Mouse (Mus musculus) embryonic facial prominence, embryonic 15.5 days (tissue): ENCODE results near the gene Cox6b2. TPM values are rescaled to one million over a fixed set of nuclear protein-coding genes. Genes with fewer than 3 reads are reported as not detected.

ENCODE experiments used
- ATAC-seq: fragments of 200-750 bp; cut with Nextera tagmentation; 2 replicates; pipeline ENCODE4 v1.8.0; 2017; ENCODE audit warnings: low read depth, moderate TSS enrichment; ENCODE audit not compliant: insufficient number of reproducible peaks, low FRiP score, low TSS enrichment
- H3K27ac ChIP-seq: fragments of 300-500 bp; sonication (generic); replicated peaks from 2 replicates; pipeline ENCODE4 v1.5.1; 2015; ENCODE audit warnings: mild to moderate bottlenecking, inconsistent platforms
- H3K27me3 ChIP-seq: fragments of 300-500 bp; sonication (generic); 2 replicates; pipeline ENCODE4 v1.6.1; 2015; ENCODE audit warnings: inconsistent platforms
- H3K36me3 ChIP-seq: fragments of 300-500 bp; sonication (generic); 2 replicates; pipeline ENCODE4 v1.6.1; 2015; ENCODE audit warnings: mild to moderate bottlenecking, inconsistent platforms
- H3K4me1 ChIP-seq: fragments of 300-500 bp; sonication (generic); 2 replicates; pipeline ENCODE4 v1.6.1; 2015; ENCODE audit warnings: inconsistent platforms
- H3K4me2 ChIP-seq: fragments of 300-500 bp; sonication (generic); replicated peaks from 2 replicates; pipeline ENCODE4 v1.6.1; 2015; ENCODE audit warnings: mild to moderate bottlenecking, inconsistent platforms
- H3K4me3 ChIP-seq: fragments of 300-500 bp; sonication (generic); replicated peaks from 2 replicates; pipeline ENCODE4 v1.5.1; 2015; ENCODE audit warnings: mild to moderate bottlenecking, inconsistent platforms
- H3K9ac ChIP-seq: fragments of 300-500 bp; sonication (generic); 2 replicates; pipeline ENCODE4 v1.6.1; 2015; ENCODE audit warnings: inconsistent platforms
- H3K9me3 ChIP-seq: fragments of 300-500 bp; sonication (generic); replicated peaks from 2 replicates; pipeline ENCODE4 v1.6.1; 2016; ENCODE audit warnings: inconsistent platforms
- WGBS: fragments of 180-500 bp; shearing (Covaris S2); methylation state at CpG from one replicate; pipeline ENCODE4 v1.1.7; 2015; 5-methylcytosine and 5-hydroxymethylcytosine counted together
- polyA plus RNA-seq: library from polyadenylated mRNA; unstranded; fragments of >200 nt; fragmentation: Nextera tagmentation; extraction: Ambion mirVana; gene quantifications from 2 replicates; pipeline ENCODE4 v1.2.1, GENCODE M21; 2015

Gene Cox6b2
- polyA plus RNA-seq, 1 experiment from 2014 or later = 64.2 TPM

GRCm38 (mm10) chr7:4740309-4740727 is 12.6 kb downstream of the Cox6b2 start:
- peak overlapping the region; percentile 80 for H3K4me2 ChIP-seq
- H3K4me3 ChIP-seq = peak overlapping the region; percentile 81
- H3K9me3 ChIP-seq = no peaks in the 10 kb centered on the region
- H3K36me3 ChIP-seq = peaks cover 24% of the 10 kb centered on the region; the same call in 1 of the 2 replicates
- WGBS = 0% methylated on average over 14 of the region's 14 CpGs
- H3K4me1 ChIP-seq = peaks cover 31% of the 10 kb centered on the region
- no peaks in the 10 kb centered on the region for H3K27me3 ChIP-seq
- peak; percentile 26 for ATAC-seq
- peak overlapping the region; percentile 91 for H3K27ac ChIP-seq
- H3K9ac ChIP-seq = peak overlapping the region; percentile 80

GRCm38 (mm10) chr7:4739544-4740275 is 13.2 kb downstream of the Cox6b2 start, which contains the start of gene Kmt5c:
TSS of gene Kmt5c (plus strand) at chr7:4740115.
- Histone ChIP-seq H3K4me2 (peak within 1 kb of the TSS; percentile 80), H3K9me3 (no peaks in the 10 kb centered on the region), H3K4me1 (peaks cover 31% of the 10 kb centered on the region), H3K27ac (peak within 1 kb of the TSS; percentile 91), H3K4me3 (peak within 1 kb of the TSS; percentile 81), H3K9ac (peak within 1 kb of the TSS; percentile 80), H3K36me3 (peaks cover 20% of the 10 kb centered on the region; the same call in 1 of the 2 replicates), H3K27me3 (no peaks in the 10 kb centered on the region)
- WGBS = under 1% methylated on average over 44 of the region's 44 CpGs
- ATAC-seq = peak; percentile 98

DNA sequence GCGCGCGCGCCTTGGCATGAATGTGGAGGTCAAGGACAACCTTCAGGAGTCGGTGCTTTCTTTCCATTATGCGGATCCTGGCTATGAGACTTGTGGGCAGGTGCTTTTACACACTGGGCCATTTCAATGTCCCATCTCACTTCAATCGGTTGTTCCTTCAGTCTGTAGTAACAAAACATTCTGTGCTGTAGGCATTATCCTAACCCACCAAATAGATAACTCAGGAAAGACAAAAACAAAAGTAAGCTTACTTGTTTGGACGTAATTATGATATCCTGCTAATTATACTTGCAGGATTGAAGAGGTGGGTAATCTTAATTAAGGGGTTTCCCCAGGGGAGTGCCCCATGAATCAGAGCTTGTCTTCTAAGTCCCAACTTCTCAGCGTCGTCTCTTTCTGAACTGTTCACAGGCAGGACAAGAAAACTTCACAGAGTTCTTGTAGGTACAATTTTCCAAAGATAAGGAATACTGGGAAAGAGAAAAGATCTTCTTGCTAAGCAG is 13.8 kb downstream of the Cox6b2 start:
- Histone ChIP-seq H3K36me3 (peaks cover 15% of the 10 kb centered on the region; the same call in 1 of the 2 replicates), H3K9me3 (no peaks in the 10 kb centered on the region), H3K27ac (peak overlapping the region; percentile 88), H3K27me3 (no peaks in the 10 kb centered on the region), H3K9ac (peak overlapping the region; percentile 26), H3K4me1 (peaks cover 31% of the 10 kb centered on the region), H3K4me2 (peak overlapping the region; percentile 58), H3K4me3 (peak overlapping the region; percentile 81)
- WGBS = 45% methylated on average over 10 of the region's 10 CpGs
- ATAC-seq = no peak

GRCm38 (mm10) chr7:4732968-4733392 is 19.9 kb downstream of the Cox6b2 start:
- H3K9ac ChIP-seq = no peak overlapping the region
- H3K36me3 ChIP-seq = no peaks in the 10 kb centered on the region
- no peaks in the 10 kb centered on the region for H3K27me3 ChIP-seq
- no peak for ATAC-seq
- H3K4me2 ChIP-seq = no peak overlapping the region
- H3K9me3 ChIP-seq = no peaks in the 10 kb centered on the region
- H3K4me1 ChIP-seq = no peaks in the 10 kb centered on the region
- H3K4me3 ChIP-seq = no peak overlapping the region
- WGBS = 62% methylated on average over 6 of the region's 6 CpGs
- no peak overlapping the region for H3K27ac ChIP-seq

- Histone ChIP-seq H3K36me3 (no peaks in the 10 kb centered on the region), H3K27ac (no peak overlapping the region), H3K9me3 (no peaks in the 10 kb centered on the region), H3K9ac (no peak overlapping the region), H3K4me2 (no peak overlapping the region), H3K27me3 (no peaks in the 10 kb centered on the region), H3K4me3 (no peak overlapping the region), H3K4me1 (no peaks in the 10 kb centered on the region)
- no peak for ATAC-seq
- 84% methylated on average over 5 of the region's 5 CpGs for WGBS
Observed at GRCm38 (mm10) chr7:4731090-4731489, 21.8 kb downstream of the Cox6b2 start.

- 75% methylated on average over 7 of the region's 7 CpGs for WGBS
- ATAC-seq = no peak
- no peaks in the 10 kb centered on the region for H3K9me3 ChIP-seq
- H3K9ac ChIP-seq = no peak within 1 kb of the TSS
- no peak within 1 kb of the TSS for H3K27ac ChIP-seq
- no peaks in the 10 kb centered on the region for H3K36me3 ChIP-seq
- no peak within 1 kb of the TSS for H3K4me2 ChIP-seq
- H3K27me3 ChIP-seq = no peaks in the 10 kb centered on the region
- 0 out of 2 replicates have a peak, but pooled peaks cover 4% of the 10 kb centered on the region for H3K4me1 ChIP-seq
- H3K4me3 ChIP-seq = no peak within 1 kb of the TSS
Observed at GRCm38 (mm10) chr7:4725169-4725568, 27.7 kb downstream of the Cox6b2 start, which contains the start of gene Tmem150b. TSS of gene Tmem150b (minus strand) at chr7:4725249.

DNA sequence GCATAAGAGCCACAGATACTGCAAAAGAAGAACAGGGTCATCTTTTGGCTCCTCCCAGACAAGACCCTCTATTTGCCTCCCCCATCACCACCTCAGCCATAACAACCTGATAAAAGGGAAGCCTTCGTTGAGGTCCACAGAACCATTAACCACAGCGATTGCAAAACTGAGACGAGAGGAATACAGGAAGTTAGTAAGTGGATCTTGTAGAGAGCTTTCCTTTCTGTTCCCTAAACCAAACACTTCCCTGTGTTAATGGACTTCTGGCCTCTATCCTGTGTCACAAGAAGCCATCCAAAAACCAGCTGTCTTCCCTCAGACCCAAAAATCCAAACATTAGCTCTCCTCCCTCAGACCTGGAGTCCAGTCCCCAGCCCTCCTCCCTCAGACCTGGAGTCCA is 28.5 kb downstream of the Cox6b2 start:
- no peaks in the 10 kb centered on the region for H3K27me3 ChIP-seq
- no peak overlapping the region for H3K9ac ChIP-seq
- H3K27ac ChIP-seq = no peak overlapping the region
- H3K4me2 ChIP-seq = no peak overlapping the region
- 67% methylated on average over 3 of the region's 3 CpGs for WGBS
- no peak overlapping the region for H3K4me3 ChIP-seq
- H3K9me3 ChIP-seq = no peaks in the 10 kb centered on the region
- no peaks in the 10 kb centered on the region for H3K36me3 ChIP-seq
- no peak for ATAC-seq
- H3K4me1 ChIP-seq = 0 out of 2 replicates have a peak, but pooled peaks cover 4% of the 10 kb centered on the region

- Histone ChIP-seq H3K4me2 (peak overlapping the region; percentile 47), H3K4me1 (0 out of 2 replicates have a peak, but pooled peaks cover 4% of the 10 kb centered on the region), H3K9me3 (no peaks in the 10 kb centered on the region), H3K4me3 (peak overlapping the region; percentile 33), H3K27ac (no peak overlapping the region), H3K36me3 (no peaks in the 10 kb centered on the region), H3K9ac (no peak overlapping the region), H3K27me3 (no peaks in the 10 kb centered on the region)
- no peak for ATAC-seq
- whole genome bisulfite sequencing = 37% methylated on average over 12 of the region's 12 CpGs
Observed at GRCm38 (mm10) chr7:4723508-4723907, 29.4 kb downstream of the Cox6b2 start.

GRCm38 (mm10) chr7:4719276-4719675 is 33.6 kb downstream of the Cox6b2 start:
- Histone ChIP-seq H3K27me3 (no peaks in the 10 kb centered on the region), H3K9ac (no peak overlapping the region), H3K27ac (no peak overlapping the region), H3K4me2 (no peak overlapping the region), H3K4me1 (0 out of 2 replicates have a peak, but pooled peaks cover 4% of the 10 kb centered on the region), H3K9me3 (no peaks in the 10 kb centered on the region), H3K4me3 (no peak overlapping the region), H3K36me3 (peaks cover 22% of the 10 kb centered on the region)
- ATAC-seq = no peak
- 86% methylated on average over 3 of the region's 3 CpGs for WGBS

GRCm38 (mm10) chr7:4716955-4717354 is 35.9 kb downstream of the Cox6b2 start:
- Histone ChIP-seq H3K4me3 (no peak overlapping the region), H3K27ac (no peak overlapping the region), H3K4me1 (no peaks in the 10 kb centered on the region), H3K36me3 (peaks cover 41% of the 10 kb centered on the region), H3K4me2 (no peak overlapping the region), H3K27me3 (no peaks in the 10 kb centered on the region), H3K9ac (no peak overlapping the region), H3K9me3 (no peaks in the 10 kb centered on the region)
- no peak for ATAC-seq
- WGBS = 69% methylated on average over 6 of the region's 6 CpGs

DNA sequence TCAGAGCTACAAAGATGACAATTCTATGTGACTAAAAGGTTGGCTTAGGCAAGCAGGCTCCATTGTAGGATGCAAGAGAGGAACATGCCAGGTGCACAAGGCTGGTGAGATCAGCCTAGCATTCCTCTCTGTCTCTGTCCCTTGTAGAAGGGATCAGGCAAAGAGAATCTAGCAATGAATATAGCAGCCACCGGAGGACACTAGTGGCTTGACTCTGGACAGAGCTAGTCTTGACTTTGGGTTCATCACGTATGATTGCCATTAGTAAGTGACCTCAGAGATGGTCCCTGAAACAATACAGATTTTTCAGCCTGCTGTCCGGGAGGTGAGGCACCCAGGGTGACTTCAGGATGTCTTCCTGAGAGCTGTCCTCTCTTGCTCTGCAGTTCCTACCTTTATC is 40.3 kb downstream of the Cox6b2 start:
- no peak overlapping the region for H3K27ac ChIP-seq
- no peaks in the 10 kb centered on the region for H3K9me3 ChIP-seq
- H3K27me3 ChIP-seq = no peaks in the 10 kb centered on the region
- H3K4me3 ChIP-seq = no peak overlapping the region
- H3K4me1 ChIP-seq = no peaks in the 10 kb centered on the region
- ATAC-seq = no peak
- H3K9ac ChIP-seq = no peak overlapping the region
- H3K36me3 ChIP-seq = peaks cover 80% of the 10 kb centered on the region
- WGBS = 88% methylated on average over 3 of the region's 3 CpGs
- no peak overlapping the region for H3K4me2 ChIP-seq
